Mouse (Mus musculus): Measurements from ENCODE around the gene Dmxl2. TPM values are rescaled to one million over a fixed set of nuclear protein-coding genes. Genes with fewer than 3 reads are reported as not detected.

Dmxl2 gene
- polyA plus RNA-seq, 1 experiment from 2014 or later, result 3.3 TPM

DNA sequence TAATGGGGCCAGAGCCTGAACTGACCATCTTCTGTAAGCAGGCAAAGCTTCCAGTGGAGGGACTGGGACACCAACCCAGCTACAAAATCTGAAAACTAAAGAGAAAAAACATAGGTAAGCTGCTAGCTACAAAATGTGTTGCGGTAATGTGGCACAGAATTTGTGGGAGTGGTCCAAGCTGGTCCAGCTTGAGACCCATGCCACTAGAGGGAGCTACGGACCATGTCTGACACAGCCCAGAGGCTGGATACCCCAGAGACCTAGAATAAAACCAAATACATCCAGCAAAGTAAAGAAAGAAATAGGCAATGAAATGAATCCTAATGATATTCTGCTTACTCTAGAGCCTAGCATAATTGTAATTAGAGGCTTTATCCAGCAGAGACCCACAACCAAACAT lies 63.2 kb downstream of the Dmxl2 start:
- Histone ChIP-seq H3K4me1 (ENCODE audit: insufficient read depth) (no peaks in the 10 kb centered on the region), H3K27me3 (ENCODE audit: insufficient read depth, low read length) (no peaks in the 10 kb centered on the region), H3K4me3 (ENCODE audit: low read depth, low read length) (no peak overlapping the region), H3K4me2 (ENCODE audit: low read depth, low read length) (no peak overlapping the region), H3K36me3 (replicated peaks; ENCODE audit: insufficient read depth, low read length) (no peaks in the 10 kb centered on the region), H3K9me3 (ENCODE audit: low read length) (no peaks in the 10 kb centered on the region), H3K9ac (replicated peaks) (no peak overlapping the region), H3K27ac (ENCODE audit: low read depth) (no peak overlapping the region)
- 36% methylated on average over 2 of the region's 2 CpGs for WGBS (ENCODE audit: insufficient replicate concordance)
- ATAC-seq, result no peak
- TF ChIP-seq CTCF (IDR thresholded peaks at IDR 0.05; ENCODE audit: low read depth) (peak; percentile 65), EP300 (IDR thresholded peaks at IDR 0.05; ENCODE audit: low read depth) (no peak)
- peak; percentile 39 for DNase-seq

DNA sequence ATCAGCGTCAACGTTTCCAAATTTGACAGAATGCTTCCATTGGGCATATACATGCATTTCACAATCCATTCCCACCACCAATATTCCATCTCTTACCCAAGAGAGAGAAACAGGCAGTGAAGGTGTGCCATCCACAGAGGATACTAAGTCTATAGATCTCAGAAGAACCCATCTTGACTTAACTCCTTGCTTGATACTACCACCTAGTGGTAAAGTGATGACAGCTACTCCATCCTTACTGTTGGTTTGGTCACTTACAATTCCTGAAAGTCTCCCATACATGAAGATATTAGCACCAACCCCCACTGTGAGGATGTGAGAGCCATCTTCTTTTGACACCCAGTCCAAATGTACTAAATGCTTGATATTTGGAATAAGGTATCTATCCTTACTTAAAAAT lies 85.2 kb downstream of the Dmxl2 start:
- ATAC-seq, result no peak

DNA sequence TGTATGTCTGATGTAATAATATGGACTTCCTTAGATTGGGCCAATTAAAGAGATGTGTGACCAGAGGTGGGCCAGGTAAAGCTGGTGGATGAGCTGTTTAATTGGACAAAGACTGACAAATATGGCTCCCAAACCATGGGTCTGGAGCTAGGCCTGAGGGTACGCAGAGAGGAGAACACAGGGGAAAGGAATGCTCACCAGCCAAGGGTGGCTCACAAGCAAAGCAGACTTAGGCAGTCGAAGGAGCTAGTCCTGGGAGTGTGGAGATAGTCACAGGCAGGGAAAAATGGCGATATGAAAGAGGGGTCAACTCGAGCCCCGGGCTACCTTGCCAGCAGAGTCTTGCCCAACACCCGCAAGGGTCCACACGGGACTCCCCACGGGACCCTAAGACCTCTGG lies 144.7 kb downstream of the Dmxl2 start:
- TF ChIP-seq EP300 (IDR thresholded peaks at IDR 0.05; ENCODE audit: low read depth) (no peak), CTCF (IDR thresholded peaks at IDR 0.05; ENCODE audit: low read depth) (no peak)
- Histone ChIP-seq H3K4me1 (ENCODE audit: insufficient read depth) (no peaks in the 10 kb centered on the region), H3K9me3 (ENCODE audit: low read length) (no peaks in the 10 kb centered on the region), H3K4me3 (ENCODE audit: low read depth, low read length) (no peak overlapping the region), H3K27ac (ENCODE audit: low read depth) (no peak overlapping the region), H3K9ac (replicated peaks) (no peak overlapping the region), H3K4me2 (ENCODE audit: low read depth, low read length) (no peak overlapping the region), H3K36me3 (replicated peaks; ENCODE audit: insufficient read depth, low read length) (no peaks in the 10 kb centered on the region), H3K27me3 (ENCODE audit: insufficient read depth, low read length) (no peaks in the 10 kb centered on the region)
- DNase-seq (no peak), ATAC-seq (no peak)
- WGBS (ENCODE audit: insufficient replicate concordance), result 82% methylated on average over 8 of the region's 8 CpGs

More for the DNA sequence above, 85.2 kb downstream of the Dmxl2 start:
- no peak for DNase-seq
- no peaks in the 10 kb centered on the region for H3K4me1 ChIP-seq (ENCODE audit: insufficient read depth)
- TF ChIP-seq CTCF (IDR thresholded peaks at IDR 0.05; ENCODE audit: low read depth), result peak; percentile 43
- no peak for TF ChIP-seq EP300 (IDR thresholded peaks at IDR 0.05; ENCODE audit: low read depth)
- H3K36me3 ChIP-seq (replicated peaks; ENCODE audit: insufficient read depth, low read length), result no peaks in the 10 kb centered on the region; the same call in 1 of the 2 replicates
- H3K9me3 ChIP-seq (ENCODE audit: low read length), result no peaks in the 10 kb centered on the region
- H3K27ac ChIP-seq (ENCODE audit: low read depth), result no peak overlapping the region
- H3K27me3 ChIP-seq (ENCODE audit: insufficient read depth, low read length), result no peaks in the 10 kb centered on the region
- no peak overlapping the region for H3K4me2 ChIP-seq (ENCODE audit: low read depth, low read length)
- 76% methylated on average over 2 of the region's 2 CpGs for WGBS (ENCODE audit: insufficient replicate concordance)
- no peak overlapping the region for H3K4me3 ChIP-seq (ENCODE audit: low read depth, low read length)
- H3K9ac ChIP-seq (replicated peaks), result no peak overlapping the region

DNA sequence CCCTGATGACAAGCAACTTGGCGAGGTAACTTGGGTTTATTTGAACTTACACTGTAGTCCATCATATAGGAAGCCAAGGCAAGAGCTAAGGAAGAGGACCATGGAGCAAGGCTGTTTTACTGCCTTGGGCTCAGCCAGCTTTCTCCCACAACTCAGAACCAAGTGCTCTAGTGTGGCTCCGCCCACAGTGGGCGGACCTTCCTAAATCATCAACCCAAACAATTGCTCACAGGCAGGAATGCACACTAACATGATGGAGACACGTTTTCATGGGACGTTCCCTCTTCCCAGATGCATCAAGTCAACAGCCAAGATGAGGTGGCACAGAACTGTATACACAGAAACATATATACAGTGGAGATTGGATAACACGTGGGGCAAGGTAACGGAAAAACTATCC lies 159.4 kb downstream of the Dmxl2 start:
- H3K4me1 ChIP-seq (ENCODE audit: insufficient read depth), result no peaks in the 10 kb centered on the region
- no peak overlapping the region for H3K9ac ChIP-seq (replicated peaks)
- DNase-seq (no peak), ATAC-seq (no peak)
- no peaks in the 10 kb centered on the region for H3K27me3 ChIP-seq (ENCODE audit: insufficient read depth, low read length)
- WGBS (ENCODE audit: insufficient replicate concordance), result 70% methylated on average over 7 of the region's 7 CpGs
- no peak overlapping the region for H3K4me2 ChIP-seq (ENCODE audit: low read depth, low read length)
- no peak overlapping the region for H3K4me3 ChIP-seq (ENCODE audit: low read depth, low read length)
- TF ChIP-seq CTCF (IDR thresholded peaks at IDR 0.05; ENCODE audit: low read depth), result no peak
- TF ChIP-seq EP300 (IDR thresholded peaks at IDR 0.05; ENCODE audit: low read depth), result no peak
- no peaks in the 10 kb centered on the region for H3K9me3 ChIP-seq (ENCODE audit: low read length)
- H3K36me3 ChIP-seq (replicated peaks; ENCODE audit: insufficient read depth, low read length), result no peaks in the 10 kb centered on the region
- no peak overlapping the region for H3K27ac ChIP-seq (ENCODE audit: low read depth)

DNA sequence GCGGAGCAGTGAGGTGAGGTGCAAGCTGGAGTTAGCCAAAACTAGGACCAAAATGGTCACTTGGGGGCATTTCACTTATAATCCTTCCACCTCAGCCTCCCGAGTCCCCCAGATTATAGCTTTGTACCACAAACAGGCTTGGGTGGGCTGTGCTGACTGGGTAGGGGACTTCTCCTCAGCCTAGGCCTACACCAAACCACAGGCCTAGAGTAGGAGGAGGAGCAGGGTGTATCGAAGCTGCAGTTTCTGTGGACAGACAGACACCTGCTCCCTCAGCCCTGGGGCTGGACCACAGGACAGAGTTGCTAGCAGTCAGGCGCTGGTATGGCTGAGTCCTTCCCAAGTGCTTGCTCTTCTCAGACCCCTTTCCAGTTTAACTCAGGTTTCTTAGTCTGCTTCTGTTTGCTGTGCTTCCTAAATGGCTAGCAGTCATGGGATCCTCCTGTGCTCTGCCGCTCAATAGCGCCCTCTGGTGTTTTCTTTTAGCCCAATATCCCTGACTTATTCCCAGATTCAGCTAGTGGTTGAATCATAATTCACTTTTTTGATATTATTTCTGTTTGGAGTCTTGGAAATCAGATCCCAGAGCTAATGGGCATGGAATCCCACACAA lies 164.8 kb downstream of the Dmxl2 start:
- no peak overlapping the region for H3K9ac ChIP-seq (replicated peaks)
- no peak for ATAC-seq
- H3K4me3 ChIP-seq (ENCODE audit: low read depth, low read length), result no peak overlapping the region
- no peaks in the 10 kb centered on the region for H3K9me3 ChIP-seq (ENCODE audit: low read length)
- no peaks in the 10 kb centered on the region for H3K36me3 ChIP-seq (replicated peaks; ENCODE audit: insufficient read depth, low read length)
- H3K4me2 ChIP-seq (ENCODE audit: low read depth, low read length), result no peak overlapping the region
- DNase-seq, result peak; percentile 42
- no peak overlapping the region for H3K27ac ChIP-seq (ENCODE audit: low read depth)
- H3K4me1 ChIP-seq (ENCODE audit: insufficient read depth), result no peaks in the 10 kb centered on the region
- 50% methylated on average over 6 of the region's 6 CpGs for WGBS (ENCODE audit: insufficient replicate concordance)
- no peaks in the 10 kb centered on the region for H3K27me3 ChIP-seq (ENCODE audit: insufficient read depth, low read length)
- peak; percentile 77 for TF ChIP-seq CTCF (IDR thresholded peaks at IDR 0.05; ENCODE audit: low read depth)
- TF ChIP-seq EP300 (IDR thresholded peaks at IDR 0.05; ENCODE audit: low read depth), result no peak

DNA sequence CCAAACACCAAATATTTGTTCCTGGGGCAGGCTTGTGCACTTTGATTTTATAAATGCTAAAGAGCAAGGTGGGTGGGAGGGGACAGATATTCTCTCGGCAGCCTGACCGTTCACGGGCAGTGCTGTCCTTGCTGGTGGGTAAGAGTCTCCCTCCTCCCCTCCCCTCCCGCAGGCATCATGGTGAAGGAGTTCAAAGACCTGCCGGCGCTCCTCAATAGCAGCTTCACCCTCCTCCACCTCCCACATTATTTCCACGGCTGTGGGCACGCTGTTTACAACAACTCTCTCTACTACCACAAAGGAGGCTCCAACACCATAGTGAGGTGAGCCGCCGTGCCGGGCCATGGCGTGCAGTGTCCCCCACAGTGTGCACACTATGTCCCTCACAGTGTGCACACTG lies 165.8 kb downstream of the Dmxl2 start:
- H3K9me3 ChIP-seq (ENCODE audit: low read length), result no peaks in the 10 kb centered on the region
- no peak overlapping the region for H3K4me2 ChIP-seq (ENCODE audit: low read depth, low read length)
- no peak overlapping the region for H3K27ac ChIP-seq (ENCODE audit: low read depth)
- no peaks in the 10 kb centered on the region for H3K4me1 ChIP-seq (ENCODE audit: insufficient read depth)
- DNase-seq, result no peak
- no peak overlapping the region for H3K9ac ChIP-seq (replicated peaks)
- H3K4me3 ChIP-seq (ENCODE audit: low read depth, low read length), result no peak overlapping the region
- WGBS (ENCODE audit: insufficient replicate concordance), result 76% methylated on average over 12 of the region's 12 CpGs
- ATAC-seq, result no peak
- TF ChIP-seq CTCF (IDR thresholded peaks at IDR 0.05; ENCODE audit: low read depth), result no peak
- no peak for TF ChIP-seq EP300 (IDR thresholded peaks at IDR 0.05; ENCODE audit: low read depth)
- H3K36me3 ChIP-seq (replicated peaks; ENCODE audit: insufficient read depth, low read length), result no peaks in the 10 kb centered on the region
- no peaks in the 10 kb centered on the region for H3K27me3 ChIP-seq (ENCODE audit: insufficient read depth, low read length)
